Mouse (Mus musculus): Measurements from ENCODE around the gene Nfix. TPM values are rescaled to one million over a fixed set of nuclear protein-coding genes. Genes with fewer than 3 reads are reported as not detected.
"Not testable (repeated sequence)": the region's sequence is repeated elsewhere in the genome, so short reads cannot be mapped to it uniquely, and the experiment has no call there.

Nfix gene
- polyA plus RNA-seq, 1 experiment from 2014 or later: 10.9 TPM

DNA sequence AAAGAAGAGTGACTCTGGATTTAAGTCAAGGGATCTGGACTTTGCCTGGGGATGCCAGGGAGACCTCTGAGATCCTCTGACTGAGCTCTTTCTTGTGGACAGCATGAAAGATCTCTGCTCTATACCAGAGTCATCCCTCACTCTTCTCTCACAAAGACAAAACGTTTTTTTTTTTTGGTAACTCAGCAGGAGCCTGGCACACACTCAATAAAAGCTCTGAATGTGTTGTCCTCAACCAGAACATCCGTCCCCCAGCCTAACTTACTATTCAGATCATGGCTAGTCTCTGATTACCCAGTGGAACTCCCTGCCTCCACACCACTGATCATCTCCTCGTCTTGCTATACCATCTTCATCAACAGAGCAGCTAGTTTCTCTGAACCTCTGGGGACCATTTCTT, 115.6 kb downstream of the Nfix start:
- Histone ChIP-seq H3K36me3 (ENCODE audit: control insufficient read depth, insufficient read depth, low read length) (peaks cover 33% of the 10 kb centered on the region; the same call in 1 of the 2 replicates), H3K9ac (ENCODE audit: low read depth, low read length) (no peak overlapping the region), H3K4me3 (ENCODE audit: low read length) (no peak overlapping the region), H3K27ac (ENCODE audit: low read depth, low read length) (no peak overlapping the region), H3K27me3 (ENCODE audit: control insufficient read depth, insufficient read depth, low read length) (no peaks in the 10 kb centered on the region), H3K9me3 (ENCODE audit: control insufficient read depth, low read length) (no peaks in the 10 kb centered on the region), H3K4me1 (ENCODE audit: control insufficient read depth, insufficient read depth, low read length) (peaks cover 18% of the 10 kb centered on the region), H3K4me2 (replicated peaks; ENCODE audit: low read depth, low read length) (no peak overlapping the region)
- no peak for ATAC-seq (ENCODE audit: low FRiP score, low TSS enrichment)
- 80% methylated on average over 3 of the region's 3 CpGs for WGBS

GRCm38 (mm10) chr8:84682257-84682656, 117.9 kb downstream of the Nfix start:
- no peak overlapping the region for H3K27ac ChIP-seq (ENCODE audit: low read depth, low read length)
- H3K4me2 ChIP-seq (replicated peaks; ENCODE audit: low read depth, low read length): no peak overlapping the region
- no peaks in the 10 kb centered on the region for H3K9me3 ChIP-seq (ENCODE audit: control insufficient read depth, low read length)
- WGBS: 82% methylated on average over 2 of the region's 2 CpGs
- no peak for ATAC-seq (ENCODE audit: low FRiP score, low TSS enrichment)
- no peak overlapping the region for H3K9ac ChIP-seq (ENCODE audit: low read depth, low read length)
- H3K4me1 ChIP-seq (ENCODE audit: control insufficient read depth, insufficient read depth, low read length): peaks cover 18% of the 10 kb centered on the region
- peaks cover 36% of the 10 kb centered on the region; the same call in 1 of the 2 replicates for H3K36me3 ChIP-seq (ENCODE audit: control insufficient read depth, insufficient read depth, low read length)
- no peaks in the 10 kb centered on the region for H3K27me3 ChIP-seq (ENCODE audit: control insufficient read depth, insufficient read depth, low read length)
- no peak overlapping the region for H3K4me3 ChIP-seq (ENCODE audit: low read length)

DNA sequence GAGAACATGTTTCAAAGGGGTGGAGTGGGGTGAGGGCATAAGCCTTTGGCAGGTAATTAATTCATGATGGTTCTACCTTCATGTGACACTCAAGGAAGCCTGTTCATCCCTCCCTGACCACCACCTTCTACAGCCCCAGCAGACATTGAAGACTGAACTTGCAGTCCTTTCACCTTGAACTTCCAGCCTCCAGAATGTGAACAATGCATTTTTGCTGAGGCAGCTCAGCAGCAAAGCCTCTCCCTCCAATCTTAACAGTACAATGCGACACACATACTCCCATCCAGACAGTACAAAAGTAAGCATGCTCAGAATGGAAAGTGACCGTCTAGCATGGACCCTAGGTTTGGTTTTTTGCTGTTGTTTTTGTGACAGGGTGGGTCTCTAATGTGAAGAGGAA, 118.7 kb downstream of the Nfix start:
- no peak for ATAC-seq (ENCODE audit: low FRiP score, low TSS enrichment)
- no peak overlapping the region for H3K9ac ChIP-seq (ENCODE audit: low read depth, low read length)
- peaks cover 39% of the 10 kb centered on the region; the same call in 1 of the 2 replicates for H3K36me3 ChIP-seq (ENCODE audit: control insufficient read depth, insufficient read depth, low read length)
- no peak overlapping the region for H3K4me3 ChIP-seq (ENCODE audit: low read length)
- no peak overlapping the region for H3K4me2 ChIP-seq (replicated peaks; ENCODE audit: low read depth, low read length)
- no peaks in the 10 kb centered on the region for H3K27me3 ChIP-seq (ENCODE audit: control insufficient read depth, insufficient read depth, low read length)
- H3K4me1 ChIP-seq (ENCODE audit: control insufficient read depth, insufficient read depth, low read length): peaks cover 18% of the 10 kb centered on the region
- no peaks in the 10 kb centered on the region for H3K9me3 ChIP-seq (ENCODE audit: control insufficient read depth, low read length)
- H3K27ac ChIP-seq (ENCODE audit: low read depth, low read length): no peak overlapping the region
- 89% methylated on average over 2 of the region's 2 CpGs for WGBS

GRCm38 (mm10) chr8:84677305-84677704, 122.8 kb downstream of the Nfix start:
- H3K4me2 ChIP-seq (replicated peaks; ENCODE audit: low read depth, low read length): no peak overlapping the region
- H3K9me3 ChIP-seq (ENCODE audit: control insufficient read depth, low read length): no peaks in the 10 kb centered on the region
- ATAC-seq (ENCODE audit: low FRiP score, low TSS enrichment): no peak
- H3K4me1 ChIP-seq (ENCODE audit: control insufficient read depth, insufficient read depth, low read length): no peaks in the 10 kb centered on the region
- H3K27ac ChIP-seq (ENCODE audit: low read depth, low read length): no peak overlapping the region
- peaks cover 64% of the 10 kb centered on the region for H3K36me3 ChIP-seq (ENCODE audit: control insufficient read depth, insufficient read depth, low read length)
- 94% methylated on average over 5 of the region's 5 CpGs for WGBS
- H3K27me3 ChIP-seq (ENCODE audit: control insufficient read depth, insufficient read depth, low read length): no peaks in the 10 kb centered on the region
- H3K9ac ChIP-seq (ENCODE audit: low read depth, low read length): no peak overlapping the region
- no peak overlapping the region for H3K4me3 ChIP-seq (ENCODE audit: low read length)

DNA sequence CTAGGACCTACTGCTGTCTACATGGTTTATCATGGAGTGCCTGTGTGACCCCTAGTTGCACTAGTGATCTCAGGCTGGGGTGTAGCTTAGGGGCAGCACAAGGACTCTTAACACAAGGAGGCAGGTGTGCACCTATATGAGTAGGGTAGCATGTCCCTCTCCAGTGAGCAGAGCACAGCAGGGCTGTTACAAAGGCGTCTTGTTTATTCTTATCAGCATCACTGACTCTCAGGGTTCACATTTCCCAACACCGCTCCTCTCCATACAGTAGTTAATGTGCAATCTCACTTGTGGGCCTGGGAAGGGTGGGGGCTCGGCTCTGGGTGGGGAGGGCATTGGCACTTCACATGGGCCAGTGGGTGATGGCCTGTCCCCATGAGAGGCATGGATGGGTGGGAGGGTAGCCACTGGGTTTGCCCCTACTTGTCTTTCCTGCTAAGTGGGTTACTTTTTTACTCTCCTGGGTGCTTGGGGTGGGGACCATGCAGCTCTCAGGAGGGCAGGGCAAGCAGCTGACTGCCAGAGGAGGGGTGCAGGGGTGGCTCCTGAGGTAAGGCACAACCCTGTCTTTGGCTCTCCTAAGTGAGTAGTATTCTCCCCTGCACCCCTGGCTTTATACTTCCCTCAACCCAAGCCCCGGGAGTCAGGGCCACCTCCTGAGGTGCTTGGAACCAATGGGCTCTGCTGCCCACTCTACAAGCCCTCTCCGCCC, 129.7 kb downstream of the Nfix start:
- not testable (repeated sequence) for H3K9ac ChIP-seq (ENCODE audit: low read depth, low read length); H3K27ac ChIP-seq (ENCODE audit: low read depth, low read length); H3K9me3 ChIP-seq (ENCODE audit: control insufficient read depth, low read length); H3K4me1 ChIP-seq (ENCODE audit: control insufficient read depth, insufficient read depth, low read length); H3K4me2 ChIP-seq (replicated peaks; ENCODE audit: low read depth, low read length); H3K4me3 ChIP-seq (ENCODE audit: low read length); H3K27me3 ChIP-seq (ENCODE audit: control insufficient read depth, insufficient read depth, low read length)
- ATAC-seq (ENCODE audit: low FRiP score, low TSS enrichment): peak; percentile 33; the same call in 1 of the 2 replicates
- peaks cover 43% of the 10 kb centered on the region for H3K36me3 ChIP-seq (ENCODE audit: control insufficient read depth, insufficient read depth, low read length)
- 78% methylated on average over 5 of the region's 5 CpGs for WGBS

- Histone ChIP-seq H3K27me3 (ENCODE audit: control insufficient read depth, insufficient read depth, low read length) (no peaks in the 10 kb centered on the region), H3K36me3 (ENCODE audit: control insufficient read depth, insufficient read depth, low read length) (peaks cover 28% of the 10 kb centered on the region), H3K27ac (ENCODE audit: low read depth, low read length) (no peak overlapping the region), H3K4me1 (ENCODE audit: control insufficient read depth, insufficient read depth, low read length) (0 out of 2 replicates have a peak, but pooled peaks cover 8% of the 10 kb centered on the region), H3K4me3 (ENCODE audit: low read length) (no peak overlapping the region), H3K9ac (ENCODE audit: low read depth, low read length) (no peak overlapping the region), H3K9me3 (ENCODE audit: control insufficient read depth, low read length) (no peaks in the 10 kb centered on the region), H3K4me2 (replicated peaks; ENCODE audit: low read depth, low read length) (no peak overlapping the region)
- WGBS: 75% methylated on average over 6 of the region's 6 CpGs
- ATAC-seq (ENCODE audit: low FRiP score, low TSS enrichment): no peak
These were observed 131.2 kb downstream of the Nfix start for GRCm38 (mm10) chr8:84668731-84669485.

- Histone ChIP-seq H3K4me3 (ENCODE audit: low read length) (no peak overlapping the region), H3K9ac (ENCODE audit: low read depth, low read length) (no peak overlapping the region), H3K36me3 (ENCODE audit: control insufficient read depth, insufficient read depth, low read length) (peaks cover 21% of the 10 kb centered on the region), H3K9me3 (ENCODE audit: control insufficient read depth, low read length) (no peaks in the 10 kb centered on the region), H3K4me1 (ENCODE audit: control insufficient read depth, insufficient read depth, low read length) (peaks cover 8% of the 10 kb centered on the region; the same call in 1 of the 2 replicates), H3K27ac (ENCODE audit: low read depth, low read length) (no peak overlapping the region), H3K4me2 (replicated peaks; ENCODE audit: low read depth, low read length) (no peak overlapping the region), H3K27me3 (ENCODE audit: control insufficient read depth, insufficient read depth, low read length) (no peaks in the 10 kb centered on the region)
- 74% methylated on average over 1 of the region's 1 CpGs for WGBS
- ATAC-seq (ENCODE audit: low FRiP score, low TSS enrichment): no peak
These were observed 132.1 kb downstream of the Nfix start for GRCm38 (mm10) chr8:84668081-84668480.

DNA sequence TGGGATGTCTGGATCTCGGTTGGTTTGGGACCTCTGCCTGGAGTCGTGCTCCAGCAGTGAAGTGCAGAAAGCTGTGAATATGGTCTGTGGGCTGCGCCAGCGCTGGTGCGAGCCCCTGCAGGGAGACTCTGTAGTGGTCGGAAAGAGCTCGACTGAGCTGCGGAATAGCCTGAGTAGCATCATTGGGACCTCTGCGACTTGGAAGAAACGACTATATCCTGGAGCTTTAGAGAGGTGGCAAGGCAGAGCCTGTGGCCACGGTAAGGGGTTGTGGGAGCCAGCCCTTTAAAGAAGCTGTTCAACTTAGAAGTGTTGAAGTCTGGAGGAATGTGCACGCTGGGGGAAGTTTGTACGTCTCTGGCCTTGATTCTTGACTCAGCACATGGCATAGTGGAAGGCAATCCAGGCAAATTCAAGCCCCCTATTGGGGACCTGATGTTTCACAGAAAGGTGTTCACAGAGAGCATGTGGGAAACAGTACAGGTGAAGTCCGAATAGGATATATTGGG, 134.7 kb downstream of the Nfix start:
- no peaks in the 10 kb centered on the region for H3K27me3 ChIP-seq (ENCODE audit: control insufficient read depth, insufficient read depth, low read length)
- H3K9ac ChIP-seq (ENCODE audit: low read depth, low read length): peak overlapping the region; percentile 76
- H3K4me3 ChIP-seq (ENCODE audit: low read length): peak overlapping the region; percentile 93
- H3K4me2 ChIP-seq (replicated peaks; ENCODE audit: low read depth, low read length): peak overlapping the region; percentile 83
- 2% methylated on average over 14 of the region's 14 CpGs for WGBS
- H3K27ac ChIP-seq (ENCODE audit: low read depth, low read length): peak overlapping the region; percentile 76
- H3K9me3 ChIP-seq (ENCODE audit: control insufficient read depth, low read length): no peaks in the 10 kb centered on the region
- peaks cover 11% of the 10 kb centered on the region; the same call in 1 of the 2 replicates for H3K4me1 ChIP-seq (ENCODE audit: control insufficient read depth, insufficient read depth, low read length)
- H3K36me3 ChIP-seq (ENCODE audit: control insufficient read depth, insufficient read depth, low read length): peaks cover 10% of the 10 kb centered on the region; the same call in 1 of the 2 replicates
- 0 out of 2 replicates have a peak, but pooled peaks have one; percentile 5 for ATAC-seq (ENCODE audit: low FRiP score, low TSS enrichment)
